Mouse (Mus musculus) forebrain, embryonic 11.5 days (tissue): ENCODE measurements around the gene Ank. TPM values are rescaled to one million over a fixed set of nuclear protein-coding genes. Genes with fewer than 3 reads are reported as not detected.
A peak's percentile ranks its signal among the peaks of the same experiment; 100 is the strongest.

Experiments
- ATAC-seq: fragments of 200-750 bp; cut with Nextera tagmentation; replicated peaks from 2 replicates; pipeline ENCODE4 v1.8.0; 2017; ENCODE audit warnings: moderate TSS enrichment; ENCODE audit not compliant: low FRiP score
- DNase-seq: peaks from one replicate; pipeline ENCODE4 v3.0.0-alpha.2; 2017; ENCODE audit warnings: low spot score
- H3K27ac ChIP-seq: fragments of 300-500 bp; sonication (generic); 2 replicates; pipeline ENCODE4 v1.5.1; 2014; ENCODE audit warnings: low read depth, low read length
- H3K27me3 ChIP-seq: fragments of 300-500 bp; sonication (generic); 2 replicates; pipeline ENCODE4 v1.6.1; 2014; ENCODE audit warnings: mild to moderate bottlenecking, low read length, mixed read lengths; ENCODE audit not compliant: control insufficient read depth, insufficient read depth
- H3K36me3 ChIP-seq: fragments of 300-500 bp; sonication (generic); 2 replicates; pipeline ENCODE4 v1.6.1; 2014; ENCODE audit warnings: mild to moderate bottlenecking, low read length, moderate library complexity, mixed read lengths; ENCODE audit not compliant: control insufficient read depth, insufficient read depth
- H3K4me1 ChIP-seq: fragments of 300-500 bp; sonication (generic); replicated peaks from 2 replicates; pipeline ENCODE4 v1.6.1; 2014; ENCODE audit warnings: low read length, mixed read lengths; ENCODE audit not compliant: control insufficient read depth, insufficient read depth
- H3K4me2 ChIP-seq: fragments of 300-500 bp; sonication (generic); 2 replicates; pipeline ENCODE4 v1.6.1; 2014; ENCODE audit warnings: low read depth, mild to moderate bottlenecking, low read length, moderate library complexity, mixed read lengths; ENCODE audit not compliant: severe bottlenecking
- H3K4me3 ChIP-seq: fragments of 300-500 bp; sonication (generic); 2 replicates; pipeline ENCODE4 v1.5.1; 2014; ENCODE audit warnings: low read depth, low read length
- H3K9ac ChIP-seq: fragments of 300-500 bp; sonication (generic); 2 replicates; pipeline ENCODE4 v1.6.1; 2014; ENCODE audit warnings: low read length
- H3K9me3 ChIP-seq: fragments of 300-500 bp; sonication (generic); 2 replicates; pipeline ENCODE4 v1.6.1; 2016; ENCODE audit warnings: low read length, mixed read lengths; ENCODE audit not compliant: control insufficient read depth
- WGBS: fragments of 180-500 bp; shearing (Covaris S2); extraction: QIAGEN DNeasy Blood & Tissue Kit; methylation state at CpG from one replicate; pipeline ENCODE4 v1.1.7; 2014; 5-methylcytosine and 5-hydroxymethylcytosine counted together
- polyA plus RNA-seq: library from polyadenylated mRNA; unstranded; fragments of >200 nt; fragmentation: Nextera tagmentation; extraction: Ambion mirVana; gene quantifications from 2 replicates; pipeline ENCODE4 v1.2.1, GENCODE M21; 2014

Gene Ank
- polyA plus RNA-seq, 1 experiment from 2014 or later = 6.8 TPM

DNA sequence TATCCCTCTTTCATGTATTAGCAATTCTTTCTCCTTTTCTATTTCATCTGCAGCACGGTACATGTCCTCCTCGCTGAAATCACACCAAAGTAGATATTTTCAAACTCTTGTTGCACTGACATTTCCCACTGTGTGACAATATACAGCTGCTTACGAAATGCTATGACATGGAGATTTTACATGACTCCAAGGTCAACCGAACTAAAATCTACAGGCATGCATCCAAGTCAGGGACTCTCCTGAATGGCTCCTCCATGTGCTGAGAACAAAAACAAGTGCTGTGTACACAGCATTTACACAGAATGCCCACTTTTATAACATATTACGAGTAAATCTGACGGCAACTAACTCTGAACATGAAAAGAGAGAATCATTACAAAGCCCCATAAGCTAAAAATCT lies 156.8 kb downstream of the Ank start:
- 95% methylated on average over 6 of the region's 6 CpGs for WGBS
- Histone ChIP-seq H3K9me3 (no peaks in the 10 kb centered on the region), H3K36me3 (no peaks in the 10 kb centered on the region), H3K27ac (no peak overlapping the region), H3K4me1 (no peaks in the 10 kb centered on the region), H3K4me3 (no peak overlapping the region), H3K4me2 (no peak overlapping the region), H3K27me3 (no peaks in the 10 kb centered on the region), H3K9ac (no peak overlapping the region)
- ATAC-seq (no peak), DNase-seq (no peak)

GRCm38 (mm10) chr15:27625014-27625889 lies 158.8 kb downstream of the Ank start:
- H3K4me2 ChIP-seq = no peak overlapping the region
- peaks cover 8% of the 10 kb centered on the region for H3K4me1 ChIP-seq
- 94% methylated on average over 13 of the region's 13 CpGs for WGBS
- ATAC-seq (no peak), DNase-seq (no peak)
- no peaks in the 10 kb centered on the region for H3K9me3 ChIP-seq
- no peaks in the 10 kb centered on the region for H3K36me3 ChIP-seq
- H3K4me3 ChIP-seq = no peak overlapping the region
- H3K27ac ChIP-seq = no peak overlapping the region
- H3K27me3 ChIP-seq = no peaks in the 10 kb centered on the region
- no peak overlapping the region for H3K9ac ChIP-seq

- no peak for ATAC-seq
- no peaks in the 10 kb centered on the region for H3K36me3 ChIP-seq
- no peak for DNase-seq
- no peak overlapping the region for H3K4me2 ChIP-seq
- H3K9ac ChIP-seq = no peak overlapping the region
- H3K4me3 ChIP-seq = no peak overlapping the region
- H3K9me3 ChIP-seq = no peaks in the 10 kb centered on the region
- WGBS = 90% methylated on average over 10 of the region's 10 CpGs
- peaks cover 8% of the 10 kb centered on the region for H3K4me1 ChIP-seq
- no peaks in the 10 kb centered on the region for H3K27me3 ChIP-seq
- H3K27ac ChIP-seq = no peak overlapping the region
Observed at GRCm38 (mm10) chr15:27625890-27626255, 159.4 kb downstream of the Ank start.

DNA sequence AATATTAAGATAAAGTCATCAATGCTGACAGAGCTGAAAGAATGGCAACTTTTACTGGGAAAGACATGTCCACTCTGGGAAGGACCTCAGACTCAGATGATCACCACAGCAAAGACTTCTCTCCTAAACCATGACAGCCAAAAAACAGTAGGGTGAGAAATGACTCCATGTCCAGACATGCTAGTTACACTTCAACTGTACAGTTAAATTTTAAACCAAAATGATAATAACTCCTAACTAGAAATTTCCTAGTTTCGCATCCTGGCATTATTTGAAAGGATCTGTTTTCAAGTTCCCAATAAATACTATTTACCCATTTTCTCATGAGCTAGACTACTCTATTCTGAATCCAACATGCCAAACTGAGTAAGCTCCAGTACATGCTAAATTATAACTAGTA lies 159.8 kb downstream of the Ank start:
- H3K4me2 ChIP-seq = no peak overlapping the region
- no peak overlapping the region for H3K4me3 ChIP-seq
- no peaks in the 10 kb centered on the region for H3K9me3 ChIP-seq
- 94% methylated on average over 1 of the region's 1 CpGs for WGBS
- H3K27me3 ChIP-seq = no peaks in the 10 kb centered on the region
- no peak overlapping the region for H3K27ac ChIP-seq
- ATAC-seq (no peak), DNase-seq (no peak)
- peaks cover 8% of the 10 kb centered on the region for H3K4me1 ChIP-seq
- H3K36me3 ChIP-seq = no peaks in the 10 kb centered on the region
- H3K9ac ChIP-seq = no peak overlapping the region

GRCm38 (mm10) chr15:27627794-27628193 lies 161.3 kb downstream of the Ank start:
- Histone ChIP-seq H3K9ac (no peak overlapping the region), H3K27me3 (no peaks in the 10 kb centered on the region), H3K36me3 (no peaks in the 10 kb centered on the region), H3K4me3 (no peak overlapping the region), H3K27ac (no peak overlapping the region), H3K4me1 (peaks cover 8% of the 10 kb centered on the region), H3K9me3 (no peaks in the 10 kb centered on the region), H3K4me2 (no peak overlapping the region)
- no peak for DNase-seq
- ATAC-seq = no peak
- WGBS = 90% methylated on average over 9 of the region's 9 CpGs

GRCm38 (mm10) chr15:27629046-27629445 lies 162.6 kb downstream of the Ank start:
- Histone ChIP-seq H3K27me3 (no peaks in the 10 kb centered on the region), H3K36me3 (no peaks in the 10 kb centered on the region), H3K27ac (no peak overlapping the region), H3K9me3 (no peaks in the 10 kb centered on the region), H3K4me1 (peaks cover 8% of the 10 kb centered on the region), H3K4me2 (peak overlapping the region; percentile 83), H3K9ac (peak overlapping the region; percentile 75; the same call in 1 of the 2 replicates), H3K4me3 (peak overlapping the region; percentile 91)
- no peak for DNase-seq
- ATAC-seq = no peak
- WGBS = 71% methylated on average over 4 of the region's 4 CpGs

DNA sequence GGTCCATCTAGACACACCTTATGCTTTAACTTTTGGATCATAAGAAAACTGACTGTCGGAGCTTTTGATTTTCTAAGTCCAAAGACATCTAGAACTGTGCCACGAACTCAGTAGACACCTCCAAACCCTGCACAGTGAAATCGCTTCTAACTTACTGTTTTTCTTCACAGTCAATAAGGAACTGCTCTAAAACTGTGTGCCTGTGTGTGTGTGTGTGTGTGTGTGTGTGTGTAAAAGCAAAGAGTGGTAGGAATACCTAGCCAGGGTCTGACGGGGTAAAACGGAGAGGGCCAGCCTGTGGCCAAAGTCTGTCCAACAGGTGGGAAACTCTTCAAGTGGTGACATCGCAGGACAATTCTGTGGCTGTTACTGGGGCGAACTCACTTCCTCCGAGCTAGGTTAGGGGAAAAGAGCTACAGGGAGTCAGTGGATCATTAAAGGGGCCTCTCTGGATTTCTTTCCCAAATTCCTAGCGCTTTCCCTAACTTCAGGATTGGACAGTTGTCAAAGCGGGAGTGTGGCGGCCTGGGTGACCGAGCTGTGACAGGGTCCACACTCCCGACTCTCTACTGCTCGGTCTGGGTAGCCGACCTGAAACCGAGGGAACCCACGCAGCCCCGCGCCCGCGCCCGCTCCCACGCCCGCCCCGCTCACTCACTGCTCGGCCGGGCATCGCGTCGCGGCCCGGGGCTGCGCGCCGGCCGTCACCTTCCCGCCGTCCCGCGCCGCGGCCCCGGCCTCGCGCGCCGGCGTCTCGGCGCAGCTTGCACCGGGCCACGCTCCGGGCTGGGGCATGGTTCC lies 163.5 kb downstream of the Ank start:
- Histone ChIP-seq H3K9me3 (no peaks in the 10 kb centered on the region), H3K9ac (peak overlapping the region; percentile 75), H3K4me2 (peak overlapping the region; percentile 83), H3K27ac (no peak overlapping the region), H3K36me3 (no peaks in the 10 kb centered on the region), H3K4me1 (peaks cover 8% of the 10 kb centered on the region), H3K27me3 (no peaks in the 10 kb centered on the region), H3K4me3 (peak overlapping the region; percentile 91)
- DNase-seq (peak; percentile 63), ATAC-seq (no peak; the same call in 1 of the 2 replicates)
- 2% methylated on average over 50 of the region's 53 CpGs for WGBS

- Histone ChIP-seq H3K36me3 (no peaks in the 10 kb centered on the region), H3K9me3 (no peaks in the 10 kb centered on the region), H3K27me3 (no peaks in the 10 kb centered on the region), H3K4me1 (peaks cover 8% of the 10 kb centered on the region), H3K27ac (no peak within 1 kb of the TSS), H3K4me2 (peak within 1 kb of the TSS; percentile 83), H3K9ac (peak within 1 kb of the TSS; percentile 75), H3K4me3 (peak within 1 kb of the TSS; percentile 91)
- peak; percentile 99 for DNase-seq
- 6% methylated on average over 48 of the region's 56 CpGs for WGBS
- peak; percentile 99 for ATAC-seq
Observed at GRCm38 (mm10) chr15:27630601-27631383, 164.3 kb downstream of the Ank start, which contains the start of gene Otulin. Otulin (minus strand) TSS chr15:27630693.
